Mouse (Mus musculus) ovary, adult 10 weeks (tissue): Measurements from ENCODE around the gene Drg2. TPM values are rescaled to one million over a fixed set of nuclear protein-coding genes. Genes with fewer than 3 reads are reported as not detected.

Experiments
- polyA plus RNA-seq: library from polyadenylated mRNA; stranded (reverse); fragments of 350-450 nt; fragmentation: Illumina TruSeq; extraction: RNeasy Lipid Tissue Mini Kit (QIAGEN cat#74804); gene quantifications from one replicate; pipeline ENCODE4 v1.2.3, GENCODE M21; 2014

Drg2 gene
- 24.6 TPM for polyA plus RNA-seq

DNA sequence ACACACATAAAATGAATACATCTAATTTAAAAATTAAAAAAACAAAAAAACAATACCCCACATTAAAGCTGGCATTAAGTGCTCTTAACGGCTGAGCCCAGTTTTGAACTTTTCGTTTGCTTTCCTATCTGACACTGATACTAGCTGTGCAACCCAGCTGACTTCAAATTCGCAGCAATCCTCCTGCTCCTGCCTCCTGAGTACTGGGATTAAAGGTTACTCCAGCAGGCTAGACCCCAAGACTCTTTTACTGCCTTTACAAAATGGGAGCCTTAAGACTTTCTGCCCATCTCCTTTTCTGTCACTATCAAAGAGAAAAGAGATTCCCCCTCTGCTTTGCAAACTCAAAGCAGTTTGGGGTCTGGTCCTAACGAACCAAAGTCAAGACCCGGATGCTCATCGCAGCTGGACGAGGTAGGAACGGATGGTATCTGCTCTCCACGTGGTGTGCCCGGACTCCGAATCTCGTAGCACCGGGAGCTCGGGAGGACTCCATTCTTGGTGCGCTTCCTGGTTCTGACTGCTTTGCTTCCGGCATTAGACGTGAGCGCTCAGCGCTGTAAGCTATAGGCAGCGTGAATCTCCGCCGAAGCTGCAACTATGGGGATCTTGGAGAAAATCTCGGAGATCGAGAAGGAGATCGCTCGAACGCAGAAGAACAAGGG, at the start of gene Drg2:
TSS of gene Drg2 (plus strand) at position 512 of the 665 bp plus-strand sequence.

GRCm38 (mm10) chr11:60416963-60417716, 37.3 kb upstream of the Drg2 start, which contains the start of gene Gid4:
Gene Gid4 (plus strand): TSS chr11:60417145.

DNA sequence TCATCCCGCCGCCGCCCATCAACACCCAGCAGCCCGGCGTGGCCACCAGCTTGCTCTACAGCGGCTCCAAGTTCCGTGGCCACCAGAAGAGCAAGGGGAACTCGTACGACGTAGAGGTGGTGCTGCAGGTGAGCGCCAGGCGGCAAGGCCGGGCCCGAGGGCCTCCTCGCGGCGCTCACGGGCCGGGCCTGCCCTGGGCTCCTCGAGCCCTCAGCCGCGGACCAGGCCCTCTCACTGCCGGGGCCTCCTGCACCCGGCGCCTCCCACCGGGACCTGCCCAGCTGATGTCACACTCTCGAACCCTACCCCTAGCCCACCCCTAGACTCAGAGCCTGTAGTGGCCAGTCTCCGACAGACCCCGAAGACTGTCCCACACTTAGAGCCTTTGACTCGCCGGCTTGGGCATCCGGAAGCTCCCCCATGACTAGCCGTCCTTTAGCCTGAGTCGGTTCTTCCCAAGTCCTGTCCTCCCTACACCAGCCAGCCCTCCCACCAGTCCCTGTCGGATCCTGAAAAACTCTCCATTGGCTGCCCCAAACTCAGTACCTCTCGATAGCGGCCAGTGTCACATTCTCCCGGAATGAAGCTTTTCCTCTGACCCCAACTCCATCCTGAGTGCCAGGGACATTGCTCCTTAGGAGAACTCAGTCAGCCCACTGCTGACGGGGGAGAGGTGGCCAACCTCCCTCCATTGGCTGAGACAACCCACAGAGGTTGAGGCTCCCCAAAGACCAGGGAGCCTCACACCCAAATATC, 36.5 kb upstream of the Drg2 start, which contains the start of gene Atpaf2:
TSS of gene Atpaf2 (minus strand) at position 741 of the 756 bp plus-strand sequence.

DNA sequence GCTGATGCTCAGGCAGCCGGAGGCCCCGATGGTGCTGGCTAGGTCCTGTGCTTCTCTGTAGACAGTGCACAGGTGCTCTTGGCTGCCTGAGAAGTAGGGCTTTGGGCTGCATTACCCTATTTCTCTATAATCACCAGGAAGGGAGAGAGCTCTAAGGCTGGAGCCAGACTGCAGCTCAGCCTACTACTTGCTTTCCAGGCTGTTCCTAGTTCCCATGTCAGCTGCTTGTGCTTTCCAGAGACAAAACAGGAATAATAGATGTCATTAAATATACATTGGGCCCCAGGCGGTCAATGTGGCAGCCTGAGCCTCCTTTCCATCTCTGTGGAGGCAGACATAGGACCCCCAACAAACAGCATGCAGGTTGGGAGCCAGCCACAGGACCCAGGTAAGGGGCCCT, 14.6 kb downstream of the Drg2 start, which contains the start of gene Myo15:
TSS of gene Myo15 (plus strand) at position 301 of the 400 bp plus-strand sequence.

Other genes starting within 250 kb of the Drg2 start
- gene Srebf1, start 232.0 kb upstream of the Drg2 start, polyA plus RNA-seq, result 0.54 TPM
- gene Tom1l2, start 101.7 kb upstream of the Drg2 start, polyA plus RNA-seq, result 12.0 TPM
- 4.6 TPM for gene Drc3, start 101.3 kb upstream of the Drg2 start, polyA plus RNA-seq
- gene Gid4, start 37.4 kb upstream of the Drg2 start, polyA plus RNA-seq, result 64.2 TPM
- gene Atpaf2, start 36.1 kb upstream of the Drg2 start, polyA plus RNA-seq, result 5.3 TPM
- not detected for gene Myo15, start 14.7 kb downstream of the Drg2 start, polyA plus RNA-seq
- 70.5 TPM for gene Alkbh5, start 81.8 kb downstream of the Drg2 start, polyA plus RNA-seq
- 0.46 TPM for gene Llgl1, start 245.1 kb downstream of the Drg2 start, polyA plus RNA-seq